Comparison of ENCODE assay signal across 11 mouse cellular contexts in genomic region chr17:50071602-50071988, GRCm38 (mm10).
DNase-seq lines count a peak whose midpoint lies in the region; ATAC-seq lines count a peak whose summit lies in the region.
"Had no signal": no experiment of that assay in that cellular context is flagged by ENCODE, and none has a peak within 500 bp of the region (broad histone marks: within the 10 kb centered on the region; RNA-seq: fewer than 3 reads in every experiment).

No protein-coding gene starts in this region.

- H3K9me3 ChIP-seq in liver, embryonic 15.5 days (replicated peaks): no peaks in the 10 kb centered on the region
- H3K9me3 ChIP-seq: hindbrain, embryonic 15.5 days; midbrain, embryonic 12.5 days had no signal

- H3K36me3 ChIP-seq in liver, embryonic 15.5 days (replicated peaks): no peaks in the 10 kb centered on the region
- H3K36me3 ChIP-seq: hindbrain, embryonic 15.5 days; midbrain, embryonic 12.5 days had no signal

- peak overlapping the region; percentile 54; the same call in 1 of the 2 replicates for H3K4me2 ChIP-seq in liver, embryonic 15.5 days
- H3K4me2 ChIP-seq: hindbrain, embryonic 15.5 days; midbrain, embryonic 12.5 days had no signal

- no peak overlapping the region for H3K9ac ChIP-seq in liver, embryonic 15.5 days
- H3K9ac ChIP-seq: hindbrain, embryonic 15.5 days; midbrain, embryonic 12.5 days had no signal

- DNase-seq in c-Kit-negative CD71-positive TER-119-positive erythroid progenitor cells, embryonic 14.5 days (ENCODE audit: low read depth, low spot score): peak; percentile 29
- DNase-seq in spleen, postnatal 36 days (ENCODE audit: low spot score in 2 of 2): peak; percentile 62 to 68
- DNase-seq in adrenal gland, adult (ENCODE audit: inconsistent age in 2 of 2, low spot score in 1 of 2): no peak
- DNase-seq in cerebellum, postnatal 25 days: no peak
- DNase-seq in urinary bladder, postnatal 14 days (ENCODE audit: low spot score): no peak
- DNase-seq: cerebellum, adult 11-12 months; gastrocnemius, postnatal 36 days had no signal

- H3K4me1 ChIP-seq in liver, embryonic 15.5 days (replicated peaks): peaks cover 39% of the 10 kb centered on the region
- H3K4me1 ChIP-seq: midbrain, embryonic 12.5 days had no signal

- H3K4me3 ChIP-seq in liver, embryonic 15.5 days (replicated peaks): no peak overlapping the region
- H3K4me3 ChIP-seq: hindbrain, embryonic 15.5 days; midbrain, embryonic 12.5 days had no signal

- H3K27me3 ChIP-seq in liver, embryonic 15.5 days: no peaks in the 10 kb centered on the region
- H3K27me3 ChIP-seq: hindbrain, embryonic 15.5 days; midbrain, embryonic 12.5 days had no signal

- WGBS in liver, embryonic 15.5 days (ENCODE audit: insufficient replicate concordance): 15% methylated on average over 6 of the region's 6 CpGs

- peak; percentile 87 for ATAC-seq in CD4-positive, CD25-positive, alpha-beta regulatory T cell, adult 4 months
- ATAC-seq in liver, embryonic 15.5 days (ENCODE audit: insufficient read depth): peak; percentile 50

- H3K27ac ChIP-seq in liver, embryonic 15.5 days (replicated peaks): peak overlapping the region; percentile 89
- H3K27ac ChIP-seq: hindbrain, embryonic 15.5 days; midbrain, embryonic 12.5 days had no signal

Comparison
In these comparisons a context has a peak if more than half of its experiments do, and no peak if none do; other contexts are left out.
1. DNase-seq: peak in c-Kit-negative CD71-positive TER-119-positive erythroid progenitor cells, embryonic 14.5 days (single experiment) and spleen, postnatal 36 days (2 of 2); none in adrenal gland, adult (0 of 2), cerebellum, postnatal 25 days (0 of 2) and urinary bladder, postnatal 14 days (single experiment).